Mouse (Mus musculus): ENCODE measurements around the gene Rfx3. TPM values are rescaled to one million over a fixed set of nuclear protein-coding genes. Genes with fewer than 3 reads are reported as not detected.

Rfx3 gene
- polyA plus RNA-seq (2015; fragmentation: Nextera tagmentation; extraction: Ambion mirVana): 7.0 and 7.3 TPM in 2 replicates

GRCm38 (mm10) chr19:28010471-28011395 is at the start of gene Rfx3:
Rfx3 (minus strand) TSS chr19:28011166.
- peak; percentile 91 for DNase-seq (ENCODE audit: low spot score)

- no peak for DNase-seq (ENCODE audit: low spot score)
Measured at GRCm38 (mm10) chr19:28052058-28052457, 41.1 kb upstream of the Rfx3 start.

GRCm38 (mm10) chr19:28051571-28051970 is 40.6 kb upstream of the Rfx3 start:
- DNase-seq (ENCODE audit: low spot score): no peak

DNA sequence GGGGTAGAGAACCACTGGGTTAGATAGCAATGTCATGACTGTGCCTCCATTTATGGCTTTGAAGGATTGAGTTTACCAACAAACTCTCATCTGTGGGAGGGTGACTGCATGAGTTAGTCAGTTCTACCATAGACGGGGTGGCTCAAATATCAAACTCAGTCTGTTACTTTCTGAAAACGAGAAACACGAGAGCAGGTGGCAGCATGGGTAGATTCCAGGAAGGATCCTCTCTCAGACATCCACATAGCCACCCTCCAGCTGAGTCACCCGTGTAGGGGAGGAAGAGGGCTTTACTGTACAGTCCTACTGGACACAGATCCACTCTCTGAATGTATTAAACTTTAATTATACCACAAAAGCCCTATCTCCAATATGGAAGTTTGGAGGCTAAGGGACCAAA is 38.3 kb upstream of the Rfx3 start:
- no peak for DNase-seq (ENCODE audit: low spot score)

- DNase-seq (ENCODE audit: low spot score): no peak
Measured at GRCm38 (mm10) chr19:28046806-28047205, 35.8 kb upstream of the Rfx3 start.

DNA sequence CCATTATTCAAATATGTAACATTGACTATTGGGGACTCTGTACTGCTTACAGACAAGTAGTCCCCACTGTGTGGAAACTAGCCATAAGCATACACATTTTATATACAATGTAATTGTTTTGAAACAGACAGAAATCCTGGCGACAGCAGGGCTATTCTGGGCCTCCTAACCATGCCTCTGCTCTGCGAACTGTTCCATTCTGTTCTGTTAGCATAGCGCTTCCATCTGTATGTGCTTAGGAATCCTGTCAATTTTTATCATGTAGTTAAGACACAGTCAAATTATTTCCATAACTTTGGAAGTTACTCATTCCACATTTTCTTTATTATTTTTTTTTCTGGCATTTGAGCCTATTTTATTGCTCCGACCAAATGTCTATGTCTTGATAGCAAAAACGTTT is 34.0 kb upstream of the Rfx3 start:
- no peak for DNase-seq (ENCODE audit: low spot score)

GRCm38 (mm10) chr19:28011718-28012499 is 943 bp upstream of the Rfx3 start:
- DNase-seq (ENCODE audit: low spot score): no peak

DNA sequence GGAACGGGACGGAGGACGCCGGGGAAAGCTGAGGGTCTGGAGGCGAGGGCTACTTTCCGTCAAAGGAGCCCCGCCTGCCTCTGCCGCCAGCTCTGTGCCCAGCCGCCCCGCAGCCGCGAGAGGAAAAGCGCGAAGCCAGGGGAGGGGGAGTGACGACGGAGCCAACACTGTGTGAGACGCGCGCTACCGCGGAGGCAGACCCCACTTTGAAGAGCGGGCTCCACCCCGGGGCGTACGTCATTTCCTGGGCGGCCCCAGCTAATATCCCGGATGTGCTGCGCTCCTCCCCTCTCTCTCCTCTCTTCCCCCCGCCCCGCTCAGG is 391 bp upstream of the Rfx3 start:
- peak; percentile 98 for DNase-seq (ENCODE audit: low spot score)

GRCm38 (mm10) chr19:28009587-28010281 is 1.2 kb downstream of the Rfx3 start:
- peak; percentile 86 for DNase-seq (ENCODE audit: low spot score)

GRCm38 (mm10) chr19:28004190-28004589 is 6.8 kb downstream of the Rfx3 start:
- no peak for DNase-seq (ENCODE audit: low spot score)

GRCm38 (mm10) chr19:28003474-28003873 is 7.5 kb downstream of the Rfx3 start:
- no peak for DNase-seq (ENCODE audit: low spot score)

DNA sequence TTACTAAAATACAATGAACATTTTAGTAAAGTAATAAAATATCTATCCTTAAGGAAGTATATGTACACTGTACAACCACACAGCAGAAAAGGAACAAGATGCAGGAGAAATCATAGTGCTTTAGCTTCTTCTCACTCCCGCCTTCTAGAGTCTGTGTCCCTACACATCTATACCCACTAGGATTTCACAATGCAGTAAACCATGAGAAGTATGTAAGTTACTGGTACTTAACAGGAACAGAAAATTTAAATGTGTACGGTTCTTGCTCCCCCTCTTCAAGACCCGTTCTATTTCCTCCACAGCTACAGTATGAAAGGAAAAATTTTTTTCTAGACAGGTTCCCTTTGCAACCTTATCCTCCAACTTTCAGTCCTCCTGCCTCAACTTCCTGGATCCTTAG is 8.3 kb downstream of the Rfx3 start:
- DNase-seq (ENCODE audit: low spot score): no peak

DNA sequence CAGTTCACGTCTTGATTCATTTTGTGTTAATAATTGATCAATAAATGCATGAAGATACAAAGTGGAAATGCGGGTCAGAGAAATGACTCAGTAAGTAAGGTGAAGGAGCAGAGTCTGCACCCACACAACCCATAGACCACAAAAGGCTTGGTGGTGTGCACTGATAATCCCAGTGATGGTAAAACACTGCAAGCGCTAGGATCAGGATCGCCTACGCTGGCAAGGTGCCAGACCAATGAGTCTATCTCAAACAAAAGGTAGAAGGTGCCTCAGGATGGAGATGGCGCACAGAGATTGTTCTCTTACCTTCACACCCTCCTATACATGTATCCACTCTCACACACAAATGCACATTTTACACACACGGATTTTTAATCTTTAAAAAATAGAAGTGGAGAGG is 18.2 kb downstream of the Rfx3 start:
- DNase-seq (ENCODE audit: low spot score): no peak

DNA sequence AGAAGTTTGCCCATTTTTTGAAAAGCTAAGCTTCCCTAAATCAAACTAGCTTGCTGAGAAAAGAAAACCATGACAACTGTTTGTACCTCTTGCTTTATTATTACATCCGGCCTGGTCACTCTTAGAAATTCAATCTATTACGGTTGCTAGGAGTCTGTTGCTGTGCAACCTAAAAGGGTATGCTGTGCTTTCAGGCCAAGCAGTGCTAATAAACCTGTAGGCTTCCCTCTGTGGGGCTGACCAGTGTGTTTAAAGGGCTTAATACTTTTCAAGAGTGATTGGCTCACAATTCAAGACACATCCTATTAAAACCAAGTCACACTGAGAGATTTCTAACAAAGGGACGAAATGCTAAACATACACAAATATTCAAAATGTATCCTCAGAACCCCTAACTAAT is 22.2 kb downstream of the Rfx3 start:
- no peak for DNase-seq (ENCODE audit: low spot score)

DNA sequence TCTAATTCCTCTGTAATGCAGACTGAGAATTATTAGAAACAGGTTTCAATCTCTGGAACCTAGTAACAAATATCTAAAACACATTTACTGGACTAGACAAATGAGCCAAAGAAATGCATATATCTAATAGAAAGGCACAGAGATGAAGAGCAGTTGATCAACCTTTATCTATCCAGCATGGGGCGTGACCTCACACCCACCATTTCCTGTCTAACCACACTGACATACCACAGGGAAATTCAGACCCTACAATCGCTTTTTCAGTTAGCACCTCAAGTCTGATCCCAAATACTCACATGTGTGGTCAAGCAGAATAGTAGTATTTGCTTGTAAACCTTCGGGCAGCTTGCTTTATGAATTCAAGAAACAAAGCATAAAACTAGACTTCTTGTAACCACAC is 43.4 kb downstream of the Rfx3 start:
- peak; percentile 29 for DNase-seq (ENCODE audit: low spot score)

GRCm38 (mm10) chr19:27961271-27961670 is 49.7 kb downstream of the Rfx3 start:
- DNase-seq (ENCODE audit: low spot score): no peak

GRCm38 (mm10) chr19:27935453-27935852 is 75.5 kb downstream of the Rfx3 start:
- DNase-seq (ENCODE audit: low spot score): no peak

GRCm38 (mm10) chr19:27931136-27931535 is 79.8 kb downstream of the Rfx3 start:
- DNase-seq (ENCODE audit: low spot score): no peak

DNA sequence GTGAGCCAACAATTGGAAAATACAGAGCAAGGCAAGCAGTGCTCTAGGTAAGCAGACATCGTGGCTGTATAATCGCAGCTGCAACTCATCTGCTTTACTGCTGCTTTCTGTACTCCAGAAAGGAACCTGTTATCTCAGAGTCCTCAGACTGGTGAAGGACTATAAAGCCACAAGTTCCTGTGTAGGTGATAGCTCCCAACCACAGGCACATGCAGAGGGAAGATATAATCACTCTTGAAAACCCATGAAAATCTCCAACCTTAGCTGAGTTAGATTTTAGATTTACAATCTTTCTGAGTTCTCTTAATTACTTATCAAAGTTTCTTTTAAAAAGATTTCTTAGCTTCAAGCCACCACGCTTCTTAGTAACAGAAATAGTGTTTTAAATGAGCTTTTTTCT is 84.6 kb downstream of the Rfx3 start:
- DNase-seq (ENCODE audit: low spot score): peak; percentile 17

- DNase-seq (ENCODE audit: low spot score): no peak
Measured at GRCm38 (mm10) chr19:27919040-27919439, 91.9 kb downstream of the Rfx3 start.

DNA sequence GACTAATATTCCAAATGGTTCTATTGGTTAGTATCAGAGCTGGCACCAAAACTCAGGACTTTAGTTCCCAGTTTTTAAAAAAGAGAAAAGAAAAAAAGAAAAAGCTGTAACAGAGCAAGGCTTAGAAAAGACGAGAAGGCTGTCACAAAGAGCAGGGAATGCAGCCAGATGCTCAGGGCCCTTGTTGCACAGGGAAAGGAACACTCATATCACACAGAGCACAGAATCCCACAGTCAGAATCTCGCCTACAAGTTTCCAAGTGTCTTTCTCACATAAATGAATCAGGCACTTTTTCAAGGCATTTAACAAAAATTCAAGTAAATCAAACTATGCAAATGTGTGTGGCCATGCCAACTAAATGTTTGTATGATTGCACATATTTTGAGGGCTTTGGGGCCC is 94.5 kb downstream of the Rfx3 start:
- DNase-seq (ENCODE audit: low spot score): no peak

DNA sequence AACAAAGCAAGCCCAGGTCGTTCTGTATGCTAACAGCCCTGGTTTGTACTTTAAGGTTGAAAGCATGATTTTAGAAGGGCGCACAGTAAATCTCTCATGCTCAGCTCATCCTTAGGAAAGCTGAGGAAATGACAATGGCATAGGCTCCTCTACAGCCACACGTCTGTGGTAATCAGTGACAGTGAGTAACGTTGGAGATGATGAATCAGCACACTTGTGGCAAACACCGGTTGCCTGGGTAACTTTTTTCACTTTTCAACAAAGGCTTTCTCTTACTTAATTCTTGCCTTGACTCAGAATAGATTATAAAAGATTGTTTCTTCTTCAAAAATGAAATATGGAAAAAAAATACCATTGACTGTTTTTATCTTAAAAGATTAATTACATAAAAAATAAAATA is 104.0 kb downstream of the Rfx3 start:
- no peak for DNase-seq (ENCODE audit: low spot score)

Data from thymus, postnatal 0 days (tissue).